ENCODE assay signal across 14 mouse cellular contexts in the genomic region with DNA sequence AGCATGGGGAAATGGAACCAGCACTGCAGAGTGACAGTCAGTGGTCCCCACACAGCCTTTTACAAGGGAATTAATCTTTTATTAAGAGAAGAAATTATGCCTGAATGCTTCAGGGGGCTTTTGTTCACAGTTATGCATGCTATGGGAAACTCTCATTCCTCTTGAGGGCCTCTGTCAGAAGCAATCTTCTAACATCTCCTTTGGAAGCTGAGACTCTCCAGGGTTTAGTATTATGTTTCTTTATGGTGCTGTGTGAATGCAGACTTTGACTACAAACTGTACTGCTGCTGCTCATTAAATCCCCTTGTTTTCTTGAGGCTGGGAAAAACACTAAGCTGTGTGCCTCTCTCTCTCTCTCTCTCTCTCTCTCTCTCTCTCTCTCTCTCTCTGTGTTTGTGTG.
"Had no signal": no experiment of that assay in that cellular context is flagged by ENCODE, and none has a peak within 500 bp of the region (broad histone marks: within the 10 kb centered on the region; RNA-seq: fewer than 3 reads in every experiment).

No protein-coding gene starts in this region.

- H3K4me2 ChIP-seq: limb, embryonic 13.5 days; liver, embryonic 15.5 days had no signal

- ATAC-seq: lung, postnatal 0 days had no signal

- H3K9me3 ChIP-seq: limb, embryonic 13.5 days; liver, embryonic 15.5 days had no signal

- DNase-seq: kidney, adult 11 months; kidney, adult 9 months; kidney, postnatal 36 days; layer of hippocampus, adult 9-11 months; layer of hippocampus, postnatal 36 days; left cerebral cortex, postnatal 4 days; lung, adult 2 months; lung, postnatal 36 days; thymus, postnatal 4 days had no signal

- H3K36me3 ChIP-seq: limb, embryonic 13.5 days; liver, embryonic 15.5 days had no signal

- H3K9ac ChIP-seq: limb, embryonic 13.5 days; liver, embryonic 15.5 days had no signal

- H3K27me3 ChIP-seq: limb, embryonic 13.5 days; liver, embryonic 15.5 days had no signal

- H3K27ac ChIP-seq: kidney, postnatal 0 days; limb, embryonic 13.5 days; liver, embryonic 15.5 days; stomach, postnatal 0 days had no signal

- H3K4me1 ChIP-seq: liver, embryonic 15.5 days had no signal

- H3K4me3 ChIP-seq: limb, embryonic 13.5 days; liver, embryonic 15.5 days had no signal
